Mouse (Mus musculus): Measurements from ENCODE around the gene Stradb. TPM values are rescaled to one million over a fixed set of nuclear protein-coding genes. Genes with fewer than 3 reads are reported as not detected.
A peak's percentile ranks its signal among the peaks of the same experiment; 100 is the strongest.

The Stradb gene
- polyA plus RNA-seq (2014; fragmentation: Nextera tagmentation; extraction: Ambion mirVana) = 37.4 and 44.7 TPM in 2 replicates

- no peaks in the 10 kb centered on the region for H3K9me3 ChIP-seq (ENCODE audit: control insufficient read depth, low read length)
- peaks cover 7% of the 10 kb centered on the region; the same call in 1 of the 2 replicates for H3K4me1 ChIP-seq (ENCODE audit: control insufficient read depth, insufficient read depth, low read length)
- DNase-seq (ENCODE audit: low spot score) (peak; percentile 96), ATAC-seq (ENCODE audit: insufficient read depth, low FRiP score, low TSS enrichment) (peak; percentile 95)
- peak within 1 kb of the TSS; percentile 68 for H3K4me2 ChIP-seq (ENCODE audit: low read depth)
- H3K27me3 ChIP-seq (ENCODE audit: control insufficient read depth, insufficient read depth, low read length) = no peaks in the 10 kb centered on the region
- under 1% methylated on average over 68 of the region's 69 CpGs for WGBS
- H3K9ac ChIP-seq (ENCODE audit: low read length) = peak within 1 kb of the TSS; percentile 88
- H3K4me3 ChIP-seq (ENCODE audit: low read depth, low read length) = peak within 1 kb of the TSS; percentile 82
- H3K27ac ChIP-seq (ENCODE audit: low read depth, low read length) = peak within 1 kb of the TSS; percentile 70
- H3K36me3 ChIP-seq (ENCODE audit: control insufficient read depth, insufficient read depth, low read length) = no peaks in the 10 kb centered on the region
Measured at GRCm38 (mm10) chr1:58973366-58974221, at the start of gene Stradb, which contains the start of gene Trak2. Stradb (plus strand) TSS chr1:58973522. Trak2 (minus strand) TSS chr1:58973430.

- DNase-seq (ENCODE audit: low spot score) = no peak
- Histone ChIP-seq H3K9me3 (ENCODE audit: control insufficient read depth, low read length) (no peaks in the 10 kb centered on the region), H3K4me1 (ENCODE audit: control insufficient read depth, insufficient read depth, low read length) (no peaks in the 10 kb centered on the region), H3K27me3 (ENCODE audit: control insufficient read depth, insufficient read depth, low read length) (no peaks in the 10 kb centered on the region), H3K36me3 (ENCODE audit: control insufficient read depth, insufficient read depth, low read length) (0 out of 2 replicates have a peak, but pooled peaks cover 2% of the 10 kb centered on the region), H3K27ac (ENCODE audit: low read depth, low read length) (no peak overlapping the region), H3K4me3 (ENCODE audit: low read depth, low read length) (no peak overlapping the region), H3K9ac (ENCODE audit: low read length) (no peak overlapping the region), H3K4me2 (ENCODE audit: low read depth) (no peak overlapping the region)
- WGBS = 96% methylated on average over 5 of the region's 5 CpGs
- ATAC-seq (ENCODE audit: insufficient read depth, low FRiP score, low TSS enrichment) = no peak
Measured at GRCm38 (mm10) chr1:58926664-58927063, 46.7 kb upstream of the Stradb start.

- no peaks in the 10 kb centered on the region for H3K9me3 ChIP-seq (ENCODE audit: control insufficient read depth, low read length)
- H3K36me3 ChIP-seq (ENCODE audit: control insufficient read depth, insufficient read depth, low read length) = peaks cover 2% of the 10 kb centered on the region; the same call in 1 of the 2 replicates
- H3K4me1 ChIP-seq (ENCODE audit: control insufficient read depth, insufficient read depth, low read length) = no peaks in the 10 kb centered on the region
- H3K27ac ChIP-seq (ENCODE audit: low read depth, low read length) = no peak overlapping the region
- 91% methylated on average over 10 of the region's 10 CpGs for WGBS
- H3K27me3 ChIP-seq (ENCODE audit: control insufficient read depth, insufficient read depth, low read length) = no peaks in the 10 kb centered on the region
- no peak for DNase-seq (ENCODE audit: low spot score)
- no peak for ATAC-seq (ENCODE audit: insufficient read depth, low FRiP score, low TSS enrichment)
- no peak overlapping the region for H3K4me3 ChIP-seq (ENCODE audit: low read depth, low read length)
- no peak overlapping the region for H3K4me2 ChIP-seq (ENCODE audit: low read depth)
- no peak overlapping the region for H3K9ac ChIP-seq (ENCODE audit: low read length)
Measured at GRCm38 (mm10) chr1:58936746-58937605, 36.3 kb upstream of the Stradb start.

GRCm38 (mm10) chr1:58937606-58938099 lies 35.7 kb upstream of the Stradb start:
- WGBS = 92% methylated on average over 9 of the region's 9 CpGs
- Histone ChIP-seq H3K36me3 (ENCODE audit: control insufficient read depth, insufficient read depth, low read length) (peaks cover 2% of the 10 kb centered on the region; the same call in 1 of the 2 replicates), H3K9me3 (ENCODE audit: control insufficient read depth, low read length) (no peaks in the 10 kb centered on the region), H3K27me3 (ENCODE audit: control insufficient read depth, insufficient read depth, low read length) (no peaks in the 10 kb centered on the region), H3K4me3 (ENCODE audit: low read depth, low read length) (no peak overlapping the region), H3K4me2 (ENCODE audit: low read depth) (no peak overlapping the region), H3K27ac (ENCODE audit: low read depth, low read length) (no peak overlapping the region), H3K4me1 (ENCODE audit: control insufficient read depth, insufficient read depth, low read length) (no peaks in the 10 kb centered on the region), H3K9ac (ENCODE audit: low read length) (no peak overlapping the region)
- DNase-seq (ENCODE audit: low spot score) = no peak
- no peak for ATAC-seq (ENCODE audit: insufficient read depth, low FRiP score, low TSS enrichment)

- Histone ChIP-seq H3K9me3 (ENCODE audit: control insufficient read depth, low read length) (no peaks in the 10 kb centered on the region), H3K4me2 (ENCODE audit: low read depth) (no peak overlapping the region), H3K36me3 (ENCODE audit: control insufficient read depth, insufficient read depth, low read length) (0 out of 2 replicates have a peak, but pooled peaks cover 2% of the 10 kb centered on the region), H3K9ac (ENCODE audit: low read length) (no peak overlapping the region), H3K27me3 (ENCODE audit: control insufficient read depth, insufficient read depth, low read length) (no peaks in the 10 kb centered on the region), H3K4me1 (ENCODE audit: control insufficient read depth, insufficient read depth, low read length) (no peaks in the 10 kb centered on the region), H3K4me3 (ENCODE audit: low read depth, low read length) (no peak overlapping the region), H3K27ac (ENCODE audit: low read depth, low read length) (no peak overlapping the region)
- DNase-seq (ENCODE audit: low spot score) = no peak
- ATAC-seq (ENCODE audit: insufficient read depth, low FRiP score, low TSS enrichment) = no peak
- 96% methylated on average over 2 of the region's 2 CpGs for WGBS
Measured at GRCm38 (mm10) chr1:58945523-58945922, 27.8 kb upstream of the Stradb start.

GRCm38 (mm10) chr1:58945960-58946670 lies 27.2 kb upstream of the Stradb start:
- Histone ChIP-seq H3K9ac (ENCODE audit: low read length) (no peak overlapping the region), H3K36me3 (ENCODE audit: control insufficient read depth, insufficient read depth, low read length) (0 out of 2 replicates have a peak, but pooled peaks cover 2% of the 10 kb centered on the region), H3K9me3 (ENCODE audit: control insufficient read depth, low read length) (no peaks in the 10 kb centered on the region), H3K4me2 (ENCODE audit: low read depth) (no peak overlapping the region), H3K27me3 (ENCODE audit: control insufficient read depth, insufficient read depth, low read length) (no peaks in the 10 kb centered on the region), H3K27ac (ENCODE audit: low read depth, low read length) (no peak overlapping the region), H3K4me3 (ENCODE audit: low read depth, low read length) (no peak overlapping the region), H3K4me1 (ENCODE audit: control insufficient read depth, insufficient read depth, low read length) (0 out of 2 replicates have a peak, but pooled peaks cover under 1% of the 10 kb centered on the region)
- DNase-seq (ENCODE audit: low spot score) (no peak), ATAC-seq (ENCODE audit: insufficient read depth, low FRiP score, low TSS enrichment) (no peak)
- WGBS = 95% methylated on average over 7 of the region's 7 CpGs

GRCm38 (mm10) chr1:58946718-58947117 lies 26.6 kb upstream of the Stradb start:
- 95% methylated on average over 9 of the region's 9 CpGs for WGBS
- Histone ChIP-seq H3K4me3 (ENCODE audit: low read depth, low read length) (no peak overlapping the region), H3K4me2 (ENCODE audit: low read depth) (no peak overlapping the region), H3K9ac (ENCODE audit: low read length) (no peak overlapping the region), H3K4me1 (ENCODE audit: control insufficient read depth, insufficient read depth, low read length) (peaks cover 2% of the 10 kb centered on the region; the same call in 1 of the 2 replicates), H3K27me3 (ENCODE audit: control insufficient read depth, insufficient read depth, low read length) (no peaks in the 10 kb centered on the region), H3K36me3 (ENCODE audit: control insufficient read depth, insufficient read depth, low read length) (0 out of 2 replicates have a peak, but pooled peaks cover 2% of the 10 kb centered on the region), H3K9me3 (ENCODE audit: control insufficient read depth, low read length) (no peaks in the 10 kb centered on the region), H3K27ac (ENCODE audit: low read depth, low read length) (no peak overlapping the region)
- DNase-seq (ENCODE audit: low spot score) = no peak
- no peak for ATAC-seq (ENCODE audit: insufficient read depth, low FRiP score, low TSS enrichment)

- Histone ChIP-seq H3K4me1 (ENCODE audit: control insufficient read depth, insufficient read depth, low read length) (peaks cover 2% of the 10 kb centered on the region; the same call in 1 of the 2 replicates), H3K27me3 (ENCODE audit: control insufficient read depth, insufficient read depth, low read length) (no peaks in the 10 kb centered on the region), H3K9me3 (ENCODE audit: control insufficient read depth, low read length) (no peaks in the 10 kb centered on the region), H3K27ac (ENCODE audit: low read depth, low read length) (no peak overlapping the region), H3K4me3 (ENCODE audit: low read depth, low read length) (no peak overlapping the region), H3K9ac (ENCODE audit: low read length) (no peak overlapping the region), H3K4me2 (ENCODE audit: low read depth) (no peak overlapping the region), H3K36me3 (ENCODE audit: control insufficient read depth, insufficient read depth, low read length) (0 out of 2 replicates have a peak, but pooled peaks cover 2% of the 10 kb centered on the region)
- no peak for DNase-seq (ENCODE audit: low spot score)
- no peak for ATAC-seq (ENCODE audit: insufficient read depth, low FRiP score, low TSS enrichment)
- WGBS = 90% methylated on average over 6 of the region's 6 CpGs
Measured at GRCm38 (mm10) chr1:58949561-58950106, 23.7 kb upstream of the Stradb start.
